Mouse (Mus musculus): ENCODE measurements around the gene Asgr2. TPM values are rescaled to one million over a fixed set of nuclear protein-coding genes. Genes with fewer than 3 reads are reported as not detected.
A peak's percentile ranks its signal among the peaks of the same experiment; 100 is the strongest.

The Asgr2 gene
- total RNA-seq (2014; rRNA removed) (not detected in 2 replicates), polyA plus RNA-seq (2015; fragmentation: Nextera tagmentation; extraction: Ambion mirVana) (not detected in 2 replicates)

DNA sequence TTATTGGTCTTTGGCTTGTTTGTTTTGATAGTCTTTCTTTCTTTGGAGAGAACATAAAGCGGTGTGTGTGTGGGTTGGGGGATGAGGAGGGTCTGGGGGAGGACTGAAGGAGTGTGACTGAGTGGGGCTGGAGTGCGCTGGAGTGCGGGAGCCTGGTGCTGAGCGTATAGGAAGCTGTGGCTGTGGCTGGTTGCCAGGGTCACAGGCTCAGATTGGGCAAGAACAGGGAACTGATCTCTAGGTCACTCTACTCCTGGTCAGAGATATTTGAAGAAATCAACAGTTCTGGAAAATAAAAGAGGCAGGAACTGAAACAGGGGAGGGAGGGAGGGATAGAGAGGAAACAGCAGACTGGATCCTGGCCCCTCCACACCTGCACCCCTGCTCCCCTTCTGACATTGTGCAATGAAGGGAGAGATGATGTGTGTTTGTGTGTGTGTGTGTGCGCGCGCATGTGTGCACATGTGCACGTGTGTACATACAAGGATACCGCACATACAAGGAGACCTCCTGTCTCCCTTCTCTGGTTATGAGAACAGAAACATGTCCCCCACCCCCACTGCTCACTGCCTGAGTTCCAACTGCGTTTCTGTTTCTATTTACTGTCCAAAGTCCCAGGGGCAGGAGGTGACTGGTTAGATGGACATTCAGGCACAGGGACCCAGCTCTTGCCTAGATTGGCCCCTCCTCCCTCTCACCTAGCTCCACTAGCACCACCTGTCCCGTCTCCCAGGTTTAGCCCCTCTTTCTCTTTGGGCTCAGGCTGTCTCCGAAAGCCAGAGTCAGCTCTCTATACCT is at the start of gene Asgr2:
TSS of gene Asgr2 (plus strand) at position 659 of the 798 bp plus-strand sequence.
- Histone ChIP-seq H3K27me3 (ENCODE audit: insufficient read depth, low read length) (no peaks in the 10 kb centered on the region), H3K4me2 (ENCODE audit: low read depth) (no peak within 1 kb of the TSS), H3K9me3 (ENCODE audit: low read length) (no peaks in the 10 kb centered on the region), H3K4me3 (ENCODE audit: low read depth, low read length) (no peak within 1 kb of the TSS), H3K36me3 (ENCODE audit: insufficient read depth) (no peaks in the 10 kb centered on the region), H3K27ac (ENCODE audit: low read depth, low read length) (no peak within 1 kb of the TSS), H3K4me1 (ENCODE audit: insufficient read depth) (no peaks in the 10 kb centered on the region), H3K9ac (no peak within 1 kb of the TSS)
- no peak for TF ChIP-seq CTCF (IDR thresholded peaks at IDR 0.05; ENCODE audit: low read depth)
- 83% methylated on average over 12 of the region's 12 CpGs for WGBS
- ATAC-seq (no peak), DNase-seq (no peak)

- 87% methylated on average over 7 of the region's 7 CpGs for WGBS
- H3K4me3 ChIP-seq (ENCODE audit: low read depth, low read length), result no peak overlapping the region
- TF ChIP-seq CTCF (IDR thresholded peaks at IDR 0.05; ENCODE audit: low read depth), result no peak
- ATAC-seq, result no peak
- H3K9ac ChIP-seq, result no peak overlapping the region
- no peaks in the 10 kb centered on the region for H3K9me3 ChIP-seq (ENCODE audit: low read length)
- no peak for DNase-seq
- H3K4me2 ChIP-seq (ENCODE audit: low read depth), result no peak overlapping the region
- no peaks in the 10 kb centered on the region for H3K4me1 ChIP-seq (ENCODE audit: insufficient read depth)
- H3K27me3 ChIP-seq (ENCODE audit: insufficient read depth, low read length), result no peaks in the 10 kb centered on the region
- H3K27ac ChIP-seq (ENCODE audit: low read depth, low read length), result no peak overlapping the region
- peaks cover 60% of the 10 kb centered on the region for H3K36me3 ChIP-seq (ENCODE audit: insufficient read depth)
Observed at GRCm38 (mm10) chr11:70043665-70044064, 48.8 kb upstream of the Asgr2 start.

DNA sequence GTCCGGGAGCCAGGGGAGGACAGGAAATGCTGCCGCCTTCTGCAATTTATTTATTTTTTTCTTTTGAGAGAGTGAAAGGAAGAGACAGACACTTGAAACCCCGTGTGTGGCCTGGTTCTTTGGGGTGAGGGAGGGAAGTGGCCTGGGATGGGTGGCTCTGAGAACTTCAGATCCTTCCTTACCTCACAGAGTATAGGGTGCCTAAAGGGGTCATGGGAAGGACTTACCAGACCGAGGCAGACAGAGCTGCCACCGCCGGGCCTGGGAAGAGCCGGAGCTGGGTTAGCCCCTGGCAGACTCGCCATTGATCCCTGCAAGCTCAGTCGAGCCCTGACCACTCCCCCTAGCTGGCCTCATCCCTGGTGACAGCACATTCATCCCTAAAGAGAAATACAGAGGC is 47.0 kb upstream of the Asgr2 start:
- no peaks in the 10 kb centered on the region for H3K9me3 ChIP-seq (ENCODE audit: low read length)
- H3K9ac ChIP-seq, result no peak overlapping the region
- no peak for TF ChIP-seq CTCF (IDR thresholded peaks at IDR 0.05; ENCODE audit: low read depth)
- H3K4me1 ChIP-seq (ENCODE audit: insufficient read depth), result no peaks in the 10 kb centered on the region
- no peak overlapping the region for H3K27ac ChIP-seq (ENCODE audit: low read depth, low read length)
- peaks cover 45% of the 10 kb centered on the region for H3K36me3 ChIP-seq (ENCODE audit: insufficient read depth)
- 45% methylated on average over 9 of the region's 9 CpGs for WGBS
- DNase-seq (no peak), ATAC-seq (no peak)
- H3K27me3 ChIP-seq (ENCODE audit: insufficient read depth, low read length), result no peaks in the 10 kb centered on the region
- no peak overlapping the region for H3K4me2 ChIP-seq (ENCODE audit: low read depth)
- H3K4me3 ChIP-seq (ENCODE audit: low read depth, low read length), result no peak overlapping the region

GRCm38 (mm10) chr11:70049366-70049765 is 43.1 kb upstream of the Asgr2 start:
- Histone ChIP-seq H3K36me3 (ENCODE audit: insufficient read depth) (peaks cover 7% of the 10 kb centered on the region), H3K4me3 (ENCODE audit: low read depth, low read length) (no peak overlapping the region), H3K4me1 (ENCODE audit: insufficient read depth) (no peaks in the 10 kb centered on the region), H3K9ac (no peak overlapping the region), H3K27ac (ENCODE audit: low read depth, low read length) (no peak overlapping the region), H3K4me2 (ENCODE audit: low read depth) (no peak overlapping the region), H3K9me3 (ENCODE audit: low read length) (no peaks in the 10 kb centered on the region), H3K27me3 (ENCODE audit: insufficient read depth, low read length) (no peaks in the 10 kb centered on the region)
- no peak for TF ChIP-seq CTCF (IDR thresholded peaks at IDR 0.05; ENCODE audit: low read depth)
- no peak for ATAC-seq
- no peak for DNase-seq
- 55% methylated on average over 6 of the region's 6 CpGs for WGBS

GRCm38 (mm10) chr11:70049816-70050215 is 42.6 kb upstream of the Asgr2 start:
- Histone ChIP-seq H3K27ac (ENCODE audit: low read depth, low read length) (no peak overlapping the region), H3K36me3 (ENCODE audit: insufficient read depth) (peaks cover 3% of the 10 kb centered on the region; the same call in 1 of the 2 replicates), H3K9ac (no peak overlapping the region), H3K4me3 (ENCODE audit: low read depth, low read length) (no peak overlapping the region), H3K4me1 (ENCODE audit: insufficient read depth) (no peaks in the 10 kb centered on the region), H3K4me2 (ENCODE audit: low read depth) (no peak overlapping the region), H3K27me3 (ENCODE audit: insufficient read depth, low read length) (no peaks in the 10 kb centered on the region), H3K9me3 (ENCODE audit: low read length) (no peaks in the 10 kb centered on the region)
- WGBS, result 52% methylated on average over 10 of the region's 10 CpGs
- peak; percentile 34 for TF ChIP-seq CTCF (IDR thresholded peaks at IDR 0.05; ENCODE audit: low read depth)
- DNase-seq (no peak), ATAC-seq (no peak)

- no peak for TF ChIP-seq CTCF (IDR thresholded peaks at IDR 0.05; ENCODE audit: low read depth)
- DNase-seq (no peak), ATAC-seq (no peak)
- Histone ChIP-seq H3K27ac (ENCODE audit: low read depth, low read length) (no peak overlapping the region), H3K9ac (no peak overlapping the region), H3K4me3 (ENCODE audit: low read depth, low read length) (no peak overlapping the region), H3K4me1 (ENCODE audit: insufficient read depth) (no peaks in the 10 kb centered on the region), H3K9me3 (ENCODE audit: low read length) (no peaks in the 10 kb centered on the region), H3K36me3 (ENCODE audit: insufficient read depth) (no peaks in the 10 kb centered on the region), H3K27me3 (ENCODE audit: insufficient read depth, low read length) (no peaks in the 10 kb centered on the region), H3K4me2 (ENCODE audit: low read depth) (no peak overlapping the region)
- WGBS, result 52% methylated on average over 7 of the region's 7 CpGs
Observed at GRCm38 (mm10) chr11:70053156-70053555, 39.3 kb upstream of the Asgr2 start.

- H3K4me3 ChIP-seq (ENCODE audit: low read depth, low read length), result no peak within 1 kb of the TSS
- DNase-seq, result no peak
- H3K4me1 ChIP-seq (ENCODE audit: insufficient read depth), result no peaks in the 10 kb centered on the region
- no peak within 1 kb of the TSS for H3K9ac ChIP-seq
- no peak within 1 kb of the TSS for H3K4me2 ChIP-seq (ENCODE audit: low read depth)
- no peak for ATAC-seq
- no peaks in the 10 kb centered on the region for H3K36me3 ChIP-seq (ENCODE audit: insufficient read depth)
- H3K27ac ChIP-seq (ENCODE audit: low read depth, low read length), result no peak within 1 kb of the TSS
- WGBS, result 88% methylated on average over 10 of the region's 10 CpGs
- H3K27me3 ChIP-seq (ENCODE audit: insufficient read depth, low read length), result no peaks in the 10 kb centered on the region
- TF ChIP-seq CTCF (IDR thresholded peaks at IDR 0.05; ENCODE audit: low read depth), result no peak
- no peaks in the 10 kb centered on the region for H3K9me3 ChIP-seq (ENCODE audit: low read length)
Observed at GRCm38 (mm10) chr11:70053898-70054570, 38.4 kb upstream of the Asgr2 start, which contains the start of gene Asgr1. TSS of gene Asgr1 (plus strand) at chr11:70054085.

Data from forebrain, postnatal 0 days (tissue).